Mouse (Mus musculus) adipocyte (in vitro differentiated cells): ENCODE measurements around the gene 5730409E04Rik.

Experiments used
- DNase-seq: peaks from one replicate; pipeline ENCODE4 v3.0.0-alpha.2; 2016; ENCODE audit warnings: low spot score

5730409E04Rik gene

DNA sequence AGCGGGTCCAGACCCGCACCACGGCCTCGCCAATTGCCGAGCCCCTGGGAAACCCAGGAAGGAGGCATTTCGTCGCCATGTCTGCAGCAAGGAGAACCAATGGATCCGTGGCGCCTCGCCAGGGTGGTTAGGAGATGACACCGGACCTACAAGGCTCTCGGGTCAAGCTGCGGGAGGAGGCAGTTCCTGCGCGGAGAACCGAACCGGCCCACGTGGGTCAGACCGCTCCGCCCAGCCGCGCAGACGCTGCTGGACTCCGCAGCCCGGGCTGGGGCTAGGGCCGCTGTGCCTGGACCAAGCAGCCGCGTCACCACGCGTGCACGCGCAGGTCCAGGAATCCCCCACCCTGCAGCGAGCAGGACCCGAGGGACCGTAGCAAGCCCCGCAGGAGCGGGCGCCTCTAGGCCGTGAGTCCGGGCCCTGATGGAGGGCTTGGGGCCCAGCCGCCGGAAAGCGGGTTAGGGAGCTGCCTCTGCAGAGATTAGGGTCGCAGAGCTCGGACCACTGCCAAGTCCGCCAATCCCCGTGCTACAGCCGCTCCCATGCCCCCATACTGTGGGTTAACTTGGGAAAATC lies at the start of gene 5730409E04Rik:
TSS of gene 5730409E04Rik (plus strand) at position 213 of the 576 bp plus-strand sequence.
- peak; percentile 88 for DNase-seq

DNA sequence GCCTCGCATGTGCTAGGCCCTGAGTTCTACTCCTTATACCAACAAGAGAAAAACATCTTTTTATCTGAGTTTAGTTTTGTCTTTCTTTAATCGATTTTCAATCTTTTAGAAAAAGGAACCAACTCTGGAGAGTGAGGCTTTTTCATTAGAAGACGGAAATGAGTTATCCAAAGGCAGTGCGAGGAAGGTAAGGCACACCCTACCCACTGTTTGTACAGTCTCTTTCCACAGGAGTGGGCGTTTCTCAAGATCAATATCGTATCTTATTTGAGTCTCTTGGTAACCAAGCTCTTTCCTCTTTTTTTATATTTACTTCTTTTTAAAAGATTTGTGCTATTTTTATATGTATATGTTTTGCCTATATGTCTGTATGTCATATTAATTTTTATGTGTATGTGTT lies 45.8 kb upstream of the 5730409E04Rik start:
- DNase-seq = no peak

DNA sequence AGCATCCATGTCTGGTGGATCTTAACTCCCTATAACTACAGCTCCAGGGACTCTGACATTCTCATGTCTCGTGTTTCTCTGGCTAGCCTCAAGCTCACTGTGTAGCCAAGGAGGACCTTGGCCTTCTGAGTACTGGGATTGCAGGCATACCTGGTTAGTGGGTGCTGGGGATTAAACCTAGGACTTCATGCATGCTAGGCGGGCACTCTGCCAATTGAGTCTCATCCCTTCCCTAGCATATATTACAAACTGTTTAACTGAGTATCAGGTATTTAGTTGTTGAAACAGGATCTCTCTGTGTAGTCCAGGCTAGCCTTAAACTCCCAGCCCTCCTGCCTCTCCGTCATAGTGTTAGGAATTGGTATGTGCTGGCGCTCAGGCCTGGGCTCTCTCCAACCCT lies 42.4 kb upstream of the 5730409E04Rik start:
- DNase-seq = no peak

DNA sequence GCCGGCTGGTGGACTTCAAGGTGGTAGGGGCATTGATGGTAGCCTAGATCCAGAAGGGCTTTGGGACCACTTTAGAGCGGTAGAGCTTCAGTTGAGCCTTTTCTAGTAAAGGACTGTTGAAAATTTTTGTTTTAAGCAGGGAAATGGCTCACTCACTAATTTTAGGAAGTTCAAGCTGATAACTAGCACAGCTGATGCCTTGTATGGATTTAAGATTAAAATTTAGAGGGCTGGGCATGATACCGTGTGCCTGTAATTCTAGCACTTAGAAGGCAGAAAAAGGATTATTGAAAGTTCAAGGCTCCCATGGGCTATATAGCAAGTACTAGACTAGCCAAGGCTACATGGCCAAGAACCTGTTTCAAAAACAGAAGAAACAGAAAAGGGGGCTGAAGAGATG lies 39.8 kb upstream of the 5730409E04Rik start:
- DNase-seq = no peak

DNA sequence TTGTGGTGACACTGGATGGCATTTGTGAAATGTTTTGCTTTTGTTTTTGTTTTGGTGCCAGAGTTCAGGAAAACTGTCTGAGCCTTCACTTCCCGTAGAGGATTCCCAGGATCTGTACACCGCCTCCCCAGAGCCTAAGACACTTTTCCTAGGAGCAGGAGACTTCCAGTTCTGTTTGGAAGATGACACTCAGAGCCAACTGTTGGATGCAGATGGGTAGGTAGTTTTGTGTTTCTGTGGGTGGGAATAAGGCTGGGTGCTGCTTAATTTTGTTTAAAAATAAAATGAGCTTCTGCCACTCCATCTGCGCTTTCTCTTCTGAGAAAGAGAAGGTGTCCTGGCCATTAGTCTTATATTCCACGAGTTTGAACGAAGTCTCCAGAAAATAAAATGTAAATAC lies 33.3 kb upstream of the 5730409E04Rik start:
- DNase-seq = no peak

DNA sequence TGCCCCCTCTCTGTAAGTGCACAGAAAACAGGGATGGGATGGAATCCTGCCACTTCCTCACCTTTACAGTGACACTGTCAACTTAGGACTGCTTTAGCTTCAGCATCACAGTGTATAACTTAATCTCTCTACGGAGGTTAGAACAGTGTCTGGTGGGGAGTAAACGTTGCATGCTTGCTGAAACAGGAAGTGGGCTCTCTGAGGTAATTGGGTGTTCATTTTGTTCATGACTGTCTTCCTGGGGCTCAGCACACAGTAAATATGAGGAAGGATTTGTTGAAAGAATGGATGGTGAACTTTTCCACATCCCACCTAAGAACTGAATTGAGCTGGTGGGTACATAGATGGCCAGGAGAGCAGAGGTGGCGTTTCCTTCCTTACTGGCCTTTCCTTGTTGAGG lies 31.7 kb upstream of the 5730409E04Rik start:
- DNase-seq = no peak

DNA sequence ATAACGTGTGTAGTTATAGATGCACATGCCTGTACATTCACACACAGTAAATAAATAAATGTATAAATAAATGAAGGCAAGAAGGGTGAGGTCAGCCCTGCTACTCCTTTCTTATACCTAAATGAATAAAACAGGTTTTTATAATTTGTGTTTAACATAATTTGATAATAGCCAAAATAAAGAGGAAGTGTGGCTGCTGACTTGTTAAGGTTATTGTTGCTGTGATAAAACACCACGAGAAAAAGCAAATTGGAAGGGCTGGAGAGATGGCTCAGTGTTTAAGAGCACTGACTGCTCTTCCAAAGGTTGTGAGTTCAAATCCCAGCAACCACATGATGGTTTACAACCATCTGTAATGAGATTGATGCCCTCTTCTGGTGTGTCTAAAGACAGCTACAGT lies 30.5 kb upstream of the 5730409E04Rik start:
- no peak for DNase-seq

DNA sequence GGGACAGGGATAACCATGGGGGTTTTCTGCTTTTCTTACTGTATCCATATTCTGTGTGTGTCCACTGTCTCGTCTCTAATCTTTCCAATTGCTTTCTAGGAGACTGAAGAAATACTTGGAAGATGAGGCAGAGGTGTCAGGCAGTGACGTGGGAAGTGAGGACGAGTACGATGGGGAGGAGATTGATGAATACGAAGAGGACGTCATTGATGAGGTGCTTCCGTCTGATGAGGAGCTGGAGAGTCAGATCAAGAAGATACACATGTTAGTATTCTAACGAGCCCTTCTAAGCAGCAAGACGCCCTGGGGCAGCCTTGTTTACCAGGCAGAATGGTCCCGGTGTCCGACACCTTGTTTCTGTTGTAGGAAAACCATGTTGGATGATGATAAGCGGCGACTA lies 23.9 kb upstream of the 5730409E04Rik start:
- DNase-seq = no peak

DNA sequence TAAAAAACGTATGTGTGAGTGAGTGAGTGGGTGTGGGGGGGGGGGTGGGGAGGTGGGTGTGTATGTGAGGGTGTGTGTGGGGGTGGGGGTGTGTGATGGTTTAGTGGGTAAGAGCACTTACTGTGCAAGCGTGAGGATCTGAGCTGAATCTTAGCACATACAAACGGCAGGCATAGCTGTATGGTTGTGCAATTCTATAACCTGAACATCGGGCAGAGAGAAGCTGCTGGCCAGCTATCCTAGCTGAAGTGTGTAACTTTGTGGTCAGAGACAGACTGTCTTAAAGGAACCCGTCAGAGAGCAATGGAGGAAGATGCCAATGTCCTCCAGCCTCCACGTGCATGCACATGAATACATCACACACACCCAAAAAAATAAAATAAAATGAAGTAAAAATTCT lies 17.6 kb upstream of the 5730409E04Rik start:
- no peak for DNase-seq

DNA sequence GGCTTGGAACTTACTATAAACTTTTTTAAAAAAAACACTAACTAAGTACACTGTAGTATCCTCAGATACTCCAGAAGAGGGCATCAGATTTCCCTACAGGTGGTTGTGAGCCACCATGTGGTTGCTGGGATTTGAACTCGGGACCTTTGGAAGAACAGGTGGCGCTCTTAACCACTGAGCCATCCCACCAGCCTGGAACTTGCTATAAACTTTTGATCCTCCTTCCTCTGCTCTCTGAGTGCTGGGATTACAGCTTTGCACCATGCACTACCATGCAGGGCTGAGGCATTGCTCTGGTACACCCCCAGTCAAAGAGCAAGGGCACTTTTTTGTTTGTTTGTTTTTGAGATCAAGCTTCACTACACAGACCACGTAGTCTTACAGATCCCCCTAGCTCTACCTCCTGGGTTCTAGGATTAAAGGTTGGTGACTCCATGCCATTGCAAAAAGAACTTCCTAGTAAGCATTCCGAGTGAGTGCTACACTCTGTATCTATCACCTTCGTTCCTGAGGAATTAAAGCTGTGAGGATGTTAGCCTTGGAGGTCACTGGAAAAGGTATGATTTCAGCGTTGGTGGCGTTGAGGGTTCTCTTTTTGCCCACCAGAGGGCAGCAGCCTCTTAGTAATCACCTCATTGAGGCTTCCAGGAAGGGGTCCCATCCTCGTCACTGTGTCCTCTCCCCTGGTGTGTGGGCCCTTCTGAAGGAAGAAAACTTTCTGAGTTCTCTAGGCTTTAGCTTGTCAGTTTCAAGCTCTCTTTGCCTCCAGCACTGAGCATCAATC lies 9.5 kb upstream of the 5730409E04Rik start:
- peak; percentile 60 for DNase-seq

DNA sequence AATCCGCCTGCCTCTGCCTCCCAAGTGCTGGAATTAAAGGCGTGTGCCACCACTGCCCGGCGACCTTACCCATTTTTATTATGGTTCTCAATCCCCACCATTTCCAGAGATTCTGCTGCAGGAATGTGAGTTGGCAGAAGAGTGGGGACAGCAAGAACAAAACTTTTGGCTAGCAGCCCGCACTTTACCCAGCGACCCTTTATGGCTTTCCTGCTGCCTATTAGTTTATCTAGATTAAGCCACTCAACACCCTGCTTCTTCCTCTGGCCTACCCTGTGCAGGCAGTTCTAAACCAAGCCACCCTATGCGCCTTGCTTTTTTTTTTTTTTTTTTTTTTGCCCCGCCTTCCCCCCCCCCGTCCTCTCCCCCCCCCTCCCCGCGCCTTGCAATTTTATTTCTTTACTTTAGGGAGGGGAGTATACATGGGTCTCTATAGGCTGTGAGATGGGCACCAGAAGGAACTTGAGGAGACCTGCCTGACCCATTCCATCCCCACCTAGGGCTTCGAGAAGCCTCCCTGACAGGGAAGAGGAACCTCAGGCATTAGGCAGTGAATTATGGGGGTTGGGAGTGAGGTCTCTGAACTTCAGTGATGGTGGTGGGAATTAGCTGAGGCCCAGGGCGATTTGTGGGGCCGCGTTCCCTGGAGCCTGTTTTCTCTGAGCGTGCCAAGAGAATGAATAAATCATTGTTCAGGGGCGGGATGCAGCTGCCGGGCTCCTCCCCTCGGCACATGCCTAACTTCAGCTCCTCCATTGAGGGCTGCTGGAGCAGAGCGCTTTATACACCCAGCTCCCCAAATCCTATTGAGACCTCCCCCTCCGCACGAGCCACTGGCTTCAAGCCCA lies 7.8 kb upstream of the 5730409E04Rik start:
- no peak for DNase-seq

DNA sequence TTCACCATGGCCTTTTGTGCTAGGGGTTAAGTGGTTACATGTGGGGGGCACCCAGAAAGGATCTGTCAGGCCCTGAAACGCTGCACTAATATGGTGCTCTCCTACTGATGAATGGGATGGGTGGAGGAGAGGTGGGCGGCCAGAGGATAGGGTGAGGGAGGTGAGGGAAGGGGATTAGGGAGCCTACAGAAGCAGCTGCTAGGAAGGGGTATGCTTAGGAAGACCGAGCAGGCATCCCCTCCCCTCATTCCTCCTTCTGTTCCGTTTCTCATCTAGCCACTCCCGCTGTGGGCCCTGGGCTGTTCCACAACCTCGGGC lies 7.2 kb upstream of the 5730409E04Rik start:
- DNase-seq = no peak

DNA sequence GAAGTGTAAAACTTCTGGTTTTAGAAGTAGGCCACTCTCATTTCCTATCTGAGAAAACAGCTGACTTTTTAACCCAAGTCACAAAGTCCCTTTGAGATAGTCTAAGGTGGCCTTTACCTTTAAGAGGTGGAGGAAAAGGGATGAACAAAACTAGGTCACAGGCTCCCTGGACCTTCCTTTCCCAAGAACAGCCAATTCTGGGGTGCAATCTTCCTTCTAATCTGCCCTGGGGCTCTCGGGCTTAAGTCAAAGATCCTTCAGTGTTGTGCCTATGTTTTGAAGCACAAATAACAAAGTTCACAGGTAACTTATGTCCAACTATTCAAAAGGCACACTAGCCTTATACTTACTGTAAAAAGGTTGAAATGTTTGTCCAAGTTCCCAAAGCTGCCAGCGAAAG lies 5.5 kb upstream of the 5730409E04Rik start:
- DNase-seq = peak; percentile 8

DNA sequence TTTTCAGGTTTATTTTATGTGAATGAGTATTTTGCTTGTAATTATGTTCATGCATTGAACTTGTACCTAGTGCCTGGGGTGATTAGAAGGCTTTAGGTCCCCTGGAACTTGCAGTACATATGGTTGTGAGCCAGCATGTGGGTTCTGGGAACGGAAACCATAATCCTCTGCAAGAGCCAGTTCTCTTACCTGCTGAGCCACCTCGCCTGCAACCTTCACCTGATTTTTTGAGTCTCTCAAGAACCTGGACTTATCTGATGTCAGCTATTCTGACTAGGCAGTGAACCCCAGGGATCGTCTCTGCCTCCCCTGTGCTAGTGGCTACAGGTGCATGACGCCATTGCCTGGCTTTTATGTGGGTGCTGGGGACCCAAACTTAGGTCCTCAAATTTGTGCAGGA lies 3.9 kb upstream of the 5730409E04Rik start:
- no peak for DNase-seq

DNA sequence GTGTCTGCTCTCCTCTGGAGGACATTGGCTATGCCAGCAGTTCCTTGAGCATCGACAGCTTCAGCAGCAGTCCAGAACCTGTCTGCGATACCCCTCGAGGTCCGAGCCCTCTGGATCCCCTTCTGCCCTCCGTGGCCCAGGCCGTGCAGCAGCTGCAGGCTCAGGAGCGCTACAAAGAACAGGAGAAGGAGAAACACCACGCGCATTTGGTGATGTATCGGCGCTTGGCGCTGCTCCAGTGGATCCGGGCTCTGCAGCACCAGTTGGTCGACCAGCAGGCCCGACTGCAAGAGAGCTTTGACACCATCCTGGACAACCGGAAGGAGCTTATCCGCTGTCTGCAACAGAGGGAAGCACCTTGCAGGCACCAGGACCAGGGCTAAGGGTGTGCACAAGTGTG lies 2.4 kb downstream of the 5730409E04Rik start:
- no peak for DNase-seq

DNA sequence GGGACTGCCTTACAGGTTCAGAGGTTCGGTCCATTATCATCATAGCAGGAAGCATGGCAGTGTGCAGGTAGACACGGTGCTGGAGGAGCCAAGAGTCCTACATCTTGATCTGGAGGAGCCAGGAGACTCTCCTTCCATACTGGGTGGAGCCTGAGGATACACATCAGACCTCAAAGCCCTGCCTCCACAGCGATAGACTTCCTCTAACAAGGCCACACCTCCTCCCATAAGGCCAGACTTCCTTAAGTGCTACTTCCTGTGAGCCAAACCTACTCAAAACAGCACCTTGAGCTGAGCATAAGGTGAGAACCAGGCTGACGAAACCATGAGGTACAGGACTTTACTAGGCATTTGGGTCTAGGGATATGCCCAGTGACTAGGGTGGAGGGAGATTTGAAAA lies 6.7 kb downstream of the 5730409E04Rik start:
- DNase-seq = no peak

DNA sequence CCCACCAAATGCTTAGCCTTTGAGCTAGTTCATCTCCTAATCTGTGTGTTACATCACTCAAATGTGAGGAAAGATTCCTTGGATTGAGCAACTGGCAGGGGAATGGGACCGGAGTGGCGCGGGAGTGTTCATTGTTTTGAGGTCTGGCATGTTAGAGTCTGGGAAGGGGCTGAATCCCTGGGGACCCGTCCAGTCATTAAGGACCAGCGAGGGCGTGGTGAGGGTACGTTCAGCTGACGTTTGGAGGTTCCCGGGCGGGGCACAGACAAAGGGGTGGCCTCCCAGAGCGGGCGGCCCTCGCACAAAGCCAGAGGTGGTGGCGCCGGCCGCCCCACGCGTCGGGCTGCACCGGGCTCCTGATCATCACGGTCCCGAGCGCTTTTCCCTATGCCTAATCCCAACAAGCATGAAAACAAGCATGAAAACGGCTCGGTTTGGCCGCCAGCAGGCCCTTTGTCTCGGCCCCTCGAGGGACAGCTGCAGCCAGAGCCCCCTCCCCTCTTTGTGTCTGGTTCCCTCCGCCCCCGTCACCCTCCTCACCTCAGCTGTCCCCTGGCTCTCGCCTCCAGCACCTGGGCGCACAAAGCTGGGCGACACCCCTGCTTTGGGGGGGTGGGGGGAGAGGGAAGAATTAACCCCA lies 10.2 kb downstream of the 5730409E04Rik start:
- no peak for DNase-seq

DNA sequence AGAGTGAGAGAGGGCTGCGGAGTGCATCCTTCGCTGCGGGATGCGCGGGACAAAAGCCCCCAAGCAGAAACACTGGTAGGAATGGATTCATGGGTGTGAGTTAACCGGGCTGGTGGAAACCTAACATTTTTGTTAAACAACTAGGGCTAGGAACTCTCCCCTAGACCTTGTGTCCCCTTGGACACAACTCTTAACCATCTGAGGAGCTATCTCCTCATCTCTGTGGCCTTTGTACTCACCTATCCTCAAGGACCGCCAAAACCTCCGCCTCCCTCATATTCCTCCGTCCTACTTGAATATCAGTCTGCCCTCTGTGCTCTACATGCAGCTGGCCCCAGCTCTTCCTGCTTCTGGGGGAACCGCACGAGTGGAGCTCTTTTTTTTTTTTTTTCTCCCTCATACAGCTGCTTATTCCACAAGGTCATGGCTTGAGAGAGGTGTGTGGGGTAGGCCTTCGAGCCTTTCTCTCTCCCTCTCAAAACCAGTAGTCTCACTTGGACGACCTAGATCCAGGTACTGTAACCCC lies 10.8 kb downstream of the 5730409E04Rik start:
- DNase-seq = no peak

DNA sequence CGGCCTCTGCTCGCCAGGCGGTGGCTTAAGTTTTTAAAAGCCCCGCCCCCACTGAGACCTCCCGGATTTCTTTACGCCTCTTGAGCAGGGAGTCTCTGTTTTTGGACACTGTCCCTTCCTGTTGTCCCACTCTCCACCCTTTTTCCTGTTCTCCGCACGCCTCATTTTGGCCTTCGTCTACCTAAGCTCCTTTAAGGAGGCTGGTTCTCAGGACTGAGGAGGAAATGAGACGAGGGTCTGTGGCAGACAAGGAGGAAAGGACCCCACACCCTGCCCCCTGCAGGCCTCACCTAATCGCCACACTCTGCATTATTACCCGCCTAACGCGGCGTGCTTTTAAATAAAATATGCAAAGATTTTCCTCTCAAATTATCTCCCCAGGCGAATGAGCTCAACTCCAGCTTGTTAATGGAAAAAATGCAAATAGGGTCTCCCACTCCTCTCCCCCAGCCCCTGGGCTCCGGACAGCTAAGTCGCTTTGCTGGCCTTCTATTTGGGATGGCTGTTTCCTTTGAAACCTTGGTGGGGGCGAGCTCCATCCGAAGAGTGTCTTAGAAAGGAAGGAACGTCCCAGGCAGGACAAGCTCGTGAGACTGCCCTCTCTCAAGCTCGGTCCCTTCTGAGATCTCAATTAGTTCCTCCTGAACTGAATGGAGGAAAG lies 17.5 kb downstream of the 5730409E04Rik start:
- DNase-seq = no peak

DNA sequence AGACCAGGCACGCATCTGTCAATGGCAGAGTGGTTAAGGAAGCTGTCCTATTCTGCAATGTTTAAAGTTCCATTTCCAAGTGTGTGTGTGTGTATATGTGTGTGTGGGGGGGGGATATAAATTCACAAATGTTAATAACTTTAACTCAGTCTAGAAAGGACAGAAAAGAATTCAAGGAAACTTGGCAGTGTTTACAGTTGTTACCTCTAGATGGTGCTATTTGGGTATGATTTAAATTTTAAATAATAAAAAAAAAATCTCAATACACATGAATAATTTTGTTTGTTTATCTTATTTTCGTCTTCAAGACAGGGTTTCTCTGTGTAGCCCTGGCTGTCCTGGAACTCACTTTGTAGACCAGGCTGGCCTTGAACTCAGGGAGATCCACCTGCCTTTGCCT lies 22.3 kb downstream of the 5730409E04Rik start:
- peak; percentile 12 for DNase-seq

DNA sequence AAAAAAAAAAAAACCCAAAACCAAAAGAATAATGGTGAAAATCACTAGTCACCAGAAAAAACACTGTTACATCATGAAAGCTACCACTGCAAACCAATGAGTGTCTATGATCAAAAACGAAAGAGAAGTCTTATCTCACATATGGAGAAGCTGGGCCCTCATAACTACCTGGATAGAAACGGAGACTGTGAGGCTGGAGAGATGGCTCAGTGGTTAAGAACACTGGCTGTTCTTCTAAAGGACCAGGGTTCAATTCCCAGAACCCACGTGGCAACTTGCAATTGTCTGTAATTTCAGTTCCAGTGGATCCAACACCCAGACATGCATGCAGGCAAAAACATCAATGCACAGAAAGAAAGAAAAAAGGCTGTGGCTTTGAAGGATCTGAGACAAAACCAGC lies 23.1 kb downstream of the 5730409E04Rik start:
- no peak for DNase-seq

DNA sequence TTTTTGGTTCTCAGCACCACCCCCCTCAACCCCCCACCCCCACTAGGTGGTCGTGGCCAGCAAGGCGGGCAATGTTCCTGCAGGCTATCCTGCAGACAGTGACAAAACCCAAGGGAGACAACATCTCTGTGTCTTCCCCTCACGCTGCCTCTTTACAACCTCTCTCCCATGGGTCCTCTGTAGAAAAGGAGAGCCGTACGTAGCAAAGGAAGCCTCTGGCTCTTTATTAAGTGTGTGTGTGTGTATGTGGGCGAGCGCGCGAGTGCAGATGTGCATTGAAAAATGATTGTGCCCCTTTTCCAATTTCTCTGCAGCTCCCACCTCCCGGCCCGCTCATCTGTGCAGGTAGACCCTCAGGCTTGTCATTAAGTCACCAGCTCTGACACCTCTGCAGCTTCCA lies 26.7 kb downstream of the 5730409E04Rik start:
- DNase-seq = no peak
